10 mouse cellular contexts compared by ENCODE assay signal in genomic region chr5:21813994-21814393, GRCm38 (mm10). TPM values are rescaled to one million over a fixed set of nuclear protein-coding genes. Genes with fewer than 3 reads are reported as not detected.
DNase-seq lines count a peak whose midpoint lies in the region; ATAC-seq and TF ChIP-seq lines count a peak whose summit lies in the region.
"Had no signal": no experiment of that assay in that cellular context is flagged by ENCODE, and none has a peak within 500 bp of the region (broad histone marks: within the 10 kb centered on the region; RNA-seq: fewer than 3 reads in every experiment).

No protein-coding gene starts in this region.

- no peak overlapping the region for H3K4me2 ChIP-seq in forebrain, postnatal 0 days (ENCODE audit: low read depth)
- no peak overlapping the region for H3K4me2 ChIP-seq in forebrain, embryonic 16.5 days (ENCODE audit: low read length)
- no peak overlapping the region for H3K4me2 ChIP-seq in liver, embryonic 12.5 days
- H3K4me2 ChIP-seq: hindbrain, embryonic 15.5 days had no signal

- no peak overlapping the region for H3K4me3 ChIP-seq in forebrain, postnatal 0 days (ENCODE audit: low read depth, low read length)
- no peak overlapping the region for H3K4me3 ChIP-seq in forebrain, embryonic 16.5 days (replicated peaks; ENCODE audit: low read length)
- H3K4me3 ChIP-seq in liver, embryonic 12.5 days, result no peak overlapping the region
- H3K4me3 ChIP-seq: hindbrain, embryonic 15.5 days; myocyte had no signal

- no peak overlapping the region for H3K9ac ChIP-seq in forebrain, postnatal 0 days
- H3K9ac ChIP-seq in forebrain, embryonic 16.5 days (replicated peaks; ENCODE audit: low read depth, low read length), result no peak overlapping the region
- H3K9ac ChIP-seq in liver, embryonic 12.5 days, result no peak overlapping the region
- H3K9ac ChIP-seq: hindbrain, embryonic 15.5 days had no signal

- H3K27ac ChIP-seq in forebrain, postnatal 0 days (ENCODE audit: low read depth, low read length), result no peak overlapping the region
- no peak overlapping the region for H3K27ac ChIP-seq in forebrain, embryonic 16.5 days (ENCODE audit: low read length)
- H3K27ac ChIP-seq in liver, embryonic 12.5 days, result no peak overlapping the region
- H3K27ac ChIP-seq: hindbrain, embryonic 15.5 days had no signal

- no peaks in the 10 kb centered on the region for H3K9me3 ChIP-seq in forebrain, postnatal 0 days (ENCODE audit: low read length)
- H3K9me3 ChIP-seq in forebrain, embryonic 16.5 days (ENCODE audit: control insufficient read depth, low read length), result no peaks in the 10 kb centered on the region
- H3K9me3 ChIP-seq in liver, embryonic 12.5 days (replicated peaks), result no peaks in the 10 kb centered on the region
- H3K9me3 ChIP-seq: hindbrain, embryonic 15.5 days had no signal

- no peaks in the 10 kb centered on the region for H3K27me3 ChIP-seq in forebrain, postnatal 0 days (ENCODE audit: insufficient read depth, low read length)
- H3K27me3 ChIP-seq in forebrain, embryonic 16.5 days (replicated peaks; ENCODE audit: control insufficient read depth, insufficient read depth, low read length), result no peaks in the 10 kb centered on the region
- no peaks in the 10 kb centered on the region for H3K27me3 ChIP-seq in liver, embryonic 12.5 days (replicated peaks)
- H3K27me3 ChIP-seq: hindbrain, embryonic 15.5 days had no signal

- no peaks in the 10 kb centered on the region for H3K4me1 ChIP-seq in forebrain, postnatal 0 days (ENCODE audit: insufficient read depth)
- H3K4me1 ChIP-seq in forebrain, embryonic 16.5 days (replicated peaks; ENCODE audit: control insufficient read depth, insufficient read depth, low read length), result no peaks in the 10 kb centered on the region
- H3K4me1 ChIP-seq in liver, embryonic 12.5 days, result no peaks in the 10 kb centered on the region
- H3K4me1 ChIP-seq: hindbrain, embryonic 15.5 days had no signal

- peak; percentile 40 for DNase-seq in forebrain, postnatal 0 days
- peak; percentile 57 for DNase-seq in liver
- peak; percentile 10 for DNase-seq in T-cell, adult 2 months (ENCODE audit: low spot score)
- peak; percentile 52 for DNase-seq in forelimb bud, embryonic 11.5 days (ENCODE audit: low read depth, low spot score)

- 46% methylated on average over 1 of the region's 1 CpGs for WGBS in forebrain, postnatal 0 days
- WGBS in forebrain, embryonic 16.5 days, result 60% methylated on average over 1 of the region's 1 CpGs
- 27% methylated on average over 1 of the region's 1 CpGs for WGBS in liver, embryonic 12.5 days (ENCODE audit: insufficient replicate concordance)

- TF ChIP-seq CTCF in forebrain, postnatal 0 days (IDR thresholded peaks at IDR 0.05; ENCODE audit: low read depth), result peak; percentile 74

- ATAC-seq in forebrain, postnatal 0 days, result no peak
- ATAC-seq in forebrain, embryonic 16.5 days, result no peak
- ATAC-seq in liver, embryonic 12.5 days, result no peak
- ATAC-seq in megakaryocyte-erythroid progenitor cell, adult 5-6 weeks (replicated peaks; ENCODE audit: low FRiP score, low TSS enrichment, poor library complexity, severe bottlenecking), result peak; percentile 70; the same call in 1 of the 2 replicates
- ATAC-seq in erythroid progenitor cell, adult 5-6 weeks (replicated peaks; ENCODE audit: low FRiP score, poor library complexity, severe bottlenecking), result no peak

- H3K36me3 ChIP-seq in forebrain, postnatal 0 days (ENCODE audit: insufficient read depth), result no peaks in the 10 kb centered on the region
- no peaks in the 10 kb centered on the region for H3K36me3 ChIP-seq in forebrain, embryonic 16.5 days (ENCODE audit: control insufficient read depth, insufficient read depth)
- no peaks in the 10 kb centered on the region for H3K36me3 ChIP-seq in liver, embryonic 12.5 days
- H3K36me3 ChIP-seq: hindbrain, embryonic 15.5 days had no signal

RNA-seq across cellular contexts. Expression of gene Psmc2, which starts 28.9 kb away (rescaled TPM):
- 48.8 and 52.7 TPM in 2 replicates for total RNA-seq in forebrain, postnatal 0 days (2014; rRNA removed)
- 182 and 195 TPM in 2 replicates for polyA plus RNA-seq in forebrain, postnatal 0 days (2015; fragmentation: Nextera tagmentation; extraction: Ambion mirVana)
- polyA plus RNA-seq in forebrain, embryonic 16.5 days (2015; fragmentation: Nextera tagmentation; extraction: Ambion mirVana), result 178 and 182 TPM in 2 replicates
- 188 and 189 TPM in 2 replicates for polyA plus RNA-seq in liver, embryonic 12.5 days (2016; fragmentation: Nextera tagmentation; extraction: Ambion mirVana)
- 112 and 129 TPM in 2 replicates for total RNA-seq in megakaryocyte-erythroid progenitor cell, adult 5-6 weeks (2014; fragmentation: Nextera tagmentation)
- 158 and 160 TPM in 2 replicates for total RNA-seq in megakaryocyte-erythroid progenitor cell, adult 5-6 weeks (2017)
- 67.4 and 108 TPM in 2 replicates for total RNA-seq in erythroid progenitor cell, adult 5-6 weeks (2015; ENCODE audit: low replicate concordance)
- total RNA-seq in erythroid progenitor cell, adult 5-6 weeks (2017; ENCODE audit: low replicate concordance), result 41.2 and 51.7 TPM in 2 replicates

RNA-seq across cellular contexts. Expression of gene Dnajc2, which starts 28.9 kb away (rescaled TPM):
- 42.7 and 48.4 TPM in 2 replicates for total RNA-seq in forebrain, postnatal 0 days (2014; rRNA removed)
- polyA plus RNA-seq in forebrain, postnatal 0 days (2015; fragmentation: Nextera tagmentation; extraction: Ambion mirVana), result 70.2 and 73.1 TPM in 2 replicates
- polyA plus RNA-seq in forebrain, embryonic 16.5 days (2015; fragmentation: Nextera tagmentation; extraction: Ambion mirVana), result 67.3 and 68.1 TPM in 2 replicates
- polyA plus RNA-seq in liver, embryonic 12.5 days (2016; fragmentation: Nextera tagmentation; extraction: Ambion mirVana), result 66.6 and 67.6 TPM in 2 replicates
- 83.7 and 90.8 TPM in 2 replicates for total RNA-seq in megakaryocyte-erythroid progenitor cell, adult 5-6 weeks (2014; fragmentation: Nextera tagmentation)
- total RNA-seq in megakaryocyte-erythroid progenitor cell, adult 5-6 weeks (2017), result 295 and 297 TPM in 2 replicates
- 10.5 and 23.9 TPM in 2 replicates for total RNA-seq in erythroid progenitor cell, adult 5-6 weeks (2015; ENCODE audit: low replicate concordance)
- total RNA-seq in erythroid progenitor cell, adult 5-6 weeks (2017; ENCODE audit: low replicate concordance), result 13.3 and 18.6 TPM in 2 replicates

RNA-seq across cellular contexts. Expression of gene Slc26a5, which starts 51.4 kb away (rescaled TPM):
- 0.08 and 0.38 TPM in 2 replicates for total RNA-seq in forebrain, postnatal 0 days (2014; rRNA removed)
- 0.21 and 0.35 TPM in 2 replicates for polyA plus RNA-seq in forebrain, postnatal 0 days (2015; fragmentation: Nextera tagmentation; extraction: Ambion mirVana)
- 0.11 and 0.25 TPM in 2 replicates for polyA plus RNA-seq in forebrain, embryonic 16.5 days (2015; fragmentation: Nextera tagmentation; extraction: Ambion mirVana)
- not detected in 2 replicates for polyA plus RNA-seq in liver, embryonic 12.5 days (2016; fragmentation: Nextera tagmentation; extraction: Ambion mirVana)
- not detected in 2 replicates for total RNA-seq in megakaryocyte-erythroid progenitor cell, adult 5-6 weeks (2014; fragmentation: Nextera tagmentation)
- total RNA-seq in megakaryocyte-erythroid progenitor cell, adult 5-6 weeks (2017), result not detected in 2 replicates
- not detected in 2 replicates for total RNA-seq in erythroid progenitor cell, adult 5-6 weeks (2015; ENCODE audit: low replicate concordance)
- not detected in 2 replicates for total RNA-seq in erythroid progenitor cell, adult 5-6 weeks (2017; ENCODE audit: low replicate concordance)
- polyA plus RNA-seq: myocyte had no signal
